10 mouse cellular contexts compared by ENCODE assay signal in the genomic region with DNA sequence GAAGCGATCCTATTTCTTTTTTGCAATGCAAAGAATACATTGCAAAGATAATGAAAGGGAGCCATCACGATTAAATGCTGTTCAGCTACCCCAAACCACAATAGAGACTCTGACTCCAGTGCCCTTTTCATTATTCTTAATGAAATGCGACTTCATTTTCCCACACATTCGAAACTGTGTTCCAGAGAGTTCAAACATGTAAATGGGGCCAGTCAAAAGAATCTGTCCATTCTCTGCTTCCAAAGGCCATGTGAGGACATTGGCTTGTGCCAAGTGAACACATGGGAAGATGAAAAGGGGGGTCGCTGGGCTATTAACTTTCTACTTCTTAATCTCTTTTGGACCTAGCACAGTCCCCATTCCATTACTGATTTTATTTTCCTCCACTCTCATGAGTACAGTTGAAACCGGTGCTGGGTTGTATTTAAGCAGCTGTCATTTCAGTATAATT.
DNase-seq lines count a peak whose midpoint lies in the region; ATAC-seq lines count a peak whose summit lies in the region.
"Had no signal": no experiment of that assay in that cellular context is flagged by ENCODE, and none has a peak within 500 bp of the region (broad histone marks: within the 10 kb centered on the region; RNA-seq: fewer than 3 reads in every experiment).

No protein-coding gene starts in this region.

- no peak for ATAC-seq in megakaryocyte progenitor cell, adult 5-6 weeks (replicated peaks; ENCODE audit: poor library complexity)
- ATAC-seq: CD4-positive, CD25-positive, alpha-beta regulatory T cell, adult 4 months had no signal

- peak; percentile 6 for DNase-seq in gastrocnemius, postnatal 25 days
- DNase-seq in gastrocnemius, adult 18-20 months (ENCODE audit: low spot score): no peak
- DNase-seq in retina, postnatal 1 day: peak; percentile 7
- no peak for DNase-seq in retina, embryonic 14.5 days (ENCODE audit: low spot score)
- DNase-seq in lung, postnatal 25 days (ENCODE audit: low spot score): peak; percentile 1
- no peak for DNase-seq in urinary bladder, postnatal 36 days (ENCODE audit: low spot score in 2 of 2)
- no peak for DNase-seq in ovary, postnatal 10 days (ENCODE audit: low spot score)
- DNase-seq: cerebellum, adult 8-10 months had no signal

Comparison
In these comparisons a context has a peak if more than half of its experiments do, and no peak if none do; other contexts are left out.
1. DNase-seq: peak in gastrocnemius, postnatal 25 days (single experiment), retina, postnatal 1 day (single experiment) and lung, postnatal 25 days (single experiment); none in gastrocnemius, adult 18-20 months (single experiment), retina, embryonic 14.5 days (single experiment), urinary bladder, postnatal 36 days (0 of 2) and ovary, postnatal 10 days (single experiment).